Mouse (Mus musculus) bone marrow macrophage, adult 2 months (primary cell): ENCODE measurements around the gene Brk1. TPM values are rescaled to one million over a fixed set of nuclear protein-coding genes. Genes with fewer than 3 reads are reported as not detected.

Source experiments
- H3K27ac ChIP-seq: 2 replicates; pipeline ENCODE4 v1.5.1; 2012; ENCODE audit warnings: low read depth, low read length; ENCODE audit not compliant: insufficient read depth
- H3K4me1 ChIP-seq: 2 replicates; pipeline ENCODE4 v1.6.1; 2012; ENCODE audit warnings: low read length; ENCODE audit not compliant: control insufficient read depth, insufficient read depth
- H3K4me3 ChIP-seq: 2 replicates; pipeline ENCODE4 v1.5.1; 2012; ENCODE audit warnings: mild to moderate bottlenecking, low read length, moderate library complexity; ENCODE audit not compliant: insufficient read depth
- CTCF ChIP-seq: IDR thresholded peaks from 2 replicates; pipeline ENCODE4 v1.5.1; 2012; ENCODE audit warnings: low read depth, mild to moderate bottlenecking, low read length, moderate library complexity
- POLR2A ChIP-seq: IDR thresholded peaks from 2 replicates; pipeline ENCODE4 v1.6.1; 2012; ENCODE audit warnings: mild to moderate bottlenecking, low read depth, low read length, borderline replicate concordance
- polyA plus RNA-seq: library from polyadenylated mRNA; stranded (reverse); fragments of >200 nt; gene quantifications from 2 replicates; pipeline ENCODE4 v1.2.4, GENCODE M21; 2012; ENCODE audit not compliant: missing spikeins, insufficient read depth, insufficient read length

The Brk1 gene
- polyA plus RNA-seq, 1 experiment, result 300 TPM

DNA sequence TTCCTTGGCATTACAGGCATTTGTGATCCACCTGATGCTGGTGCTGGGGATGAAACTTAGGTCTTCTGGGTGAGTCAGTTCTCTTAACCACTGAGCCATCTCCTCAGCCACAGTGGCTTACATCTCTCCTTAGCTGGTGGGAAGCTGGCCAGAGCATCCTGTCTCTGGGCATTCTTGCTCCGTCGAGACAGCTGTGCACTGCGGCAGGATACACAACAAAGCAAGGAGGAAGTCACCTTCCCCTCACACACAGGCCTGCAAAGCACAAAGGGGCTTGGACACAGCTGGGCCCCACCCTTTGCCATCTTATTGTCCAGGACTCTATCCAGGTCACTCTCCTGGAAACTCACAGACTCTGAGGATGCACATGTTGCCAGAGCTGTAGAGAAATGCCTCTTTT lies 53.7 kb downstream of the Brk1 start:
- Histone ChIP-seq H3K4me1 (peaks cover 78% of the 10 kb centered on the region), H3K27ac (0 out of 2 replicates have a peak overlapping the region, but pooled peaks have one; percentile 19), H3K4me3 (no peak overlapping the region)
- TF ChIP-seq CTCF (no peak), POLR2A (no peak)

DNA sequence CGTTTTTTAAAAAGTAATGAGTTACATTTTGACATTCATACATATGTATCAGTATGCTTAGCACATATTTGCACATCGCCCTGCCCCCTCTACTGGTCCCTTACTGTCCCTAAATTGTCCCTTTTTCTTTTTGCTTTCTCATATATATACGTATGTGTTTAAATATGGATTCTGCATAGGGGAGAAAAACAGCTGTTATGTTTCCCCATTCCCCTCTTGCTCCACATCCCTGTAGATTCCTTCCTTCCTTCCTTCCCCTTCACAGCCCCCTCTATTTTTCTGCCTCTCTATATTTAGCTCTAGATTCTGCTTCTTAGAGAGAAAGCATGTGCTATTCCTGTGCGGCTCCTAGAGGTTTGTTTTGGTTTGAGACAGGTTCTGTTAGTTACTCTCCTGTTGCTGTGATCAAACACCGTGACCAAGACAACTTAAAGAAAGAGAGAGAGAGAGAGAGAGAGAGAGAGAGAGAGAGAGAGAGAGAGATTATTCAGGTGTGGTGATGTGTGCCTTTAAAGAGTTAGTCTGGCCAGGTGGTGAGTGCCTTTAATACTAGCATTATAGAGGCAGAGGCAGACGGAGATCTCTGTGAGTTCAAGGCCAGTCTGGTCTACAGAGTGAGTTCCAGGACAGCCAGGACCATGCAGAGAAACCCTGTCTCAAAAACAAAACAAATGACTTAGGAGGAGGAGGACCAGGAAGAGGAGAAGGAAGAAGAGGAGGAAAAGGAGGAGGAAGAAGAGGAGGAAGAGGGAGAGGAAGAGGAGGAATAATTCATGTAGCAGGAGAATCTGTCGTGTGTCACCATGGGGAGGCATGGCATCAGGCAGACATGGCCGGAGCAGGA lies 55.3 kb downstream of the Brk1 start:
- Histone ChIP-seq H3K27ac (peak overlapping the region; percentile 93), H3K4me3 (no peak overlapping the region), H3K4me1 (peaks cover 77% of the 10 kb centered on the region)
- TF ChIP-seq CTCF, result no peak
- no peak for TF ChIP-seq POLR2A

DNA sequence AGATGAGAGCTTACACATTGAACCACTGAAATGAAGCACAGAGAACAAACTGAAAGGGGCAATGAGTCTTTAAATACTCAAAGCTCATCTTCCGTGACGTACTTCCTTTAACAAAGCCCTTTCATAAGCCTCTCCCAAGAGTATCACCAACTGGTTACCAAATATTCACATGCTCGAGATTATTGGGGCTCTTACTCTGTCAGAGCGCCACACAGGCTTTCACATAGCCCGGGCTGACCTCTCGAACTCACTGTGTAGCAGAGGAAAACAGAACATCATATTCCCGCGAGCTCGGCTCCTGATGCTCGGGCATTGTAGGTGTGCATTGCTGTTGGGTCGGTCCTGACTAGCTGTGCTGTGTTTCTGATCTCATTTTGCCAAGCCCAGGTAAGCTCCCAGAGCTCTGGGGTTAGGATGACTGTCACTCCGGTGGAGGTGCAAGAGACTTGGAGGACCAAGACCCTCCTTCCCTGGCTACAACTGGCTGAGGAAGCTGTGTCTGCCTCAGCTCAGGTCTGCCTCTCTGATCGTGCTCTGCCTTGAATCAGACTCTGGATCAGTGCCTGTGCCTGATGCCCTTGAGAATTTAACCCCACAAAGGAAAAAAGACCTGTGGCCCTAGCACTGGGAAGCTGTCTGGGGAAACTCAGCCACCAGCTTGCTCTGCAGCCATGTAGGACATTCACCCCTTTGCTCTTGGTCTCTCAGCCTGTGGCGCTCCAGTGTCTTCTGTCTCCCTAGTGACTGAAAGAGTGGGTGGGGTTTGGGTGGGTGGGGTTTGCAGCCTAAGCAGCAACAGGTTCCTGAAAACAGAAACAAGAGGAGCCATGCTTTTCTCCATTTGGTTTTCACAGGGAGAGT lies 56.1 kb downstream of the Brk1 start:
- TF ChIP-seq POLR2A (no peak), CTCF (no peak)
- peaks cover 80% of the 10 kb centered on the region for H3K4me1 ChIP-seq
- peak overlapping the region; percentile 93 for H3K27ac ChIP-seq
- no peak overlapping the region for H3K4me3 ChIP-seq

DNA sequence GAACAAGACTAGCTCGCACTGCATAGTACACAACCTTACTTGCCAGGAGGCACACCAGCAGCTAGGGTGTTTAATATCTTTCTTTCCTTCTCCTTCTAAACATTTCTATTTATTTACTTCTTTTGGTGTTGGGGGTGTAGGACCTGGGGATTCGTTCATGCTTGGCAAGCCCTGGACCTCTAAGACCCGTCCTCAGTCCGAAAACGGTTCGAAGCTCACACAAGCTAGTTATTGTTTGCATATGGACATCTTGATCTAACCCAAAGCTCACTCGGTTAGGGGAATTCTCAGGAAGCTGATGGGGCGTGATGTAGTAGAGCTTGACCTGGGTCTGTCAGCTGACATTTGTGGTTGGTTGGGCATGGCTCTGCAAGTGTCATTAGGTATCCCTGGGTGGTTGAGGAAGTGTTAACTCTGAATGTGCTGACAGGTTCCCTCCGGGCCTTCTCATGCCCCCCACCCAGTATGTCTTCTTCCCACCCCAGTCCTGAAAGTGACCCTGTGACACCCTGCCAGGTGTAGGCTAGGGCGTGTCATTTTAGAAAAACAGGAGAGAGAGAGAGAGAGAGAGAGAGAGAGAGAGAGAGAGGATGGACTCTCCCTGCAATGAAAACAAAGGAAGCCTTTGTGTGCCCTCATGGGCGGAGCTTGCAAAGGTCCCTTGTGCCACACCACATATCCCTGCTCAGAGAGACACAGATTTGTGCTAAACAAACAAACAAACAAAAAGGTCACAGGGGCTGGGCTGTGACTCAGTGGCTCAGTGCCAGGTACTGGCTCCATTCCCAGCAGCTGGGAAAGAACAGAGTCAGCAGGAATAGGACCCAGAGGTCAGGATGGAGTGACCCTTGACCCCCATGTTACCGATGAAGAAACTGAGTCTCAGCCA lies 57.0 kb downstream of the Brk1 start:
- H3K4me1 ChIP-seq, result peaks cover 87% of the 10 kb centered on the region
- H3K27ac ChIP-seq, result peak overlapping the region; percentile 93
- TF ChIP-seq POLR2A (no peak), CTCF (no peak)
- H3K4me3 ChIP-seq, result no peak overlapping the region

DNA sequence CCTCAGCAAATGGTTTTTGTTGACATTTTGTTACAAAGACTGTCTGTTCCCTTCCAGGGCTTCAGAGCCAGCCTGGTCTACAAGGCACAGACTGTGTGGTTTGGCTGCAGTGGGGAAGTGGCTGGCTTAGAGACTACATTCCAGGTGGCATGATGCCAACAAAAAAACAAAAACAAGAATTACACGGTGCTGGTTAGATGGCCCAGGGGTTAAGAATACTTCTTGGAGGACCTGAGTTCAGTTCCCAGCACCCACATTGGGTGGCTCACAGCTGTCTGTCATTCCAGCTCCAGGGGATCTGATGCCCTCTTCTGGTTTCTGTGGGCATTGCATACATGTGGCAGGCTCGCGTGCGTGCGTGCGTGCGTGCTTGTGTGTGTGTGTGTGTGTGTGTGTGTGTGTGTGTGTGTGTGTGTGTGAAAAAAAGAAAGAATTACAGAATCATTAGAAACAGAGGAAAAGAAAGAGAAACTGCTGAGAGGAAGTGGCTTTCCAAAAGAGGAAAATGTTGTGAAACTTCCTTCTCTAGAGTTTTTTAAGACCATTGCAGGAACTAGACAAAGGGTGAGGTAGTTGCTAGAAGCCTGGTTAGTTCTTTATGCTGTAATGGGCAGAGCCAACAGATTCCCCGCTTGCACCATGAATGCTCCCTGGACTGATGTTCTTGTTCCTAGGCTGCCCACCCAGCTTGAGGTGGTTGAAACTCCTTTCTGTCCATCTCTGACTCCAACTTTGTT lies 58.6 kb downstream of the Brk1 start:
- TF ChIP-seq CTCF (0 out of 2 replicates have a peak, but pooled peaks have one; percentile 7), POLR2A (no peak)
- no peak overlapping the region for H3K4me3 ChIP-seq
- peak overlapping the region; percentile 93 for H3K27ac ChIP-seq
- peaks cover 85% of the 10 kb centered on the region for H3K4me1 ChIP-seq

DNA sequence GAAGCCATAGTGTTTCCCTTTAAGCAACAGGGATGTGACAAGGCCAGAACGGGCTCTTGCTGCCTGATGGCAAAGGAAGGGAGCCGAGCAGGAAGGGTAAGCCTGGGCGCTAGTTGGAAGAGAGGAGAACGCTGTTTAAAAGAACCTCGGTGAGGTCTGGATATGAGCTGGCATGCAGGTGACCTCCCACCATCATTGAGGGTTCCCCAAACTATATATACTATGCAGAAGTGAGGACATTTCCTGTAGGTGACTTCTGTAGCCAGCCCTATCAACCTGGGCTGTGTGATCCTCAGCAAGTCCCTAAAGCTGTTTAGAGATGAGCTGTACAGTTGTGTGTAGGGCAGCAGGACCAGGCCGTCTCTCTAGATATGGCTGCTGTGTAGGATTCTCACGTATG lies 59.7 kb downstream of the Brk1 start:
- Histone ChIP-seq H3K27ac (peak overlapping the region; percentile 88), H3K4me1 (peaks cover 80% of the 10 kb centered on the region), H3K4me3 (no peak overlapping the region)
- TF ChIP-seq CTCF (no peak), POLR2A (no peak)

Other genes starting within 250 kb of the Brk1 start
- 28.6 and 30.2 TPM in 2 replicates for gene Tada3, start 226.9 kb upstream of the Brk1 start, polyA plus RNA-seq
- 503 and 507 TPM in 2 replicates for gene Arpc4, start 226.7 kb upstream of the Brk1 start, polyA plus RNA-seq
- 12.2 and 12.5 TPM in 2 replicates for gene Ttll3, start 215.5 kb upstream of the Brk1 start, polyA plus RNA-seq
- gene Rpusd3, start 185.4 kb upstream of the Brk1 start, polyA plus RNA-seq, result 4.6 and 6.5 TPM in 2 replicates
- gene Cidec, start 169.0 kb upstream of the Brk1 start, polyA plus RNA-seq, result 0.32 TPM in 1 of 2 replicates, not detected in the other
- 28.4 and 31.5 TPM in 2 replicates for gene Jagn1, start 162.2 kb upstream of the Brk1 start, polyA plus RNA-seq
- gene Il17re, start 146.3 kb upstream of the Brk1 start, polyA plus RNA-seq, result 0.47 TPM in 1 of 2 replicates, not detected in the other
- gene Il17rc, start 133.3 kb upstream of the Brk1 start, polyA plus RNA-seq, result not detected in 2 replicates
- gene Creld1, start 121.5 kb upstream of the Brk1 start, polyA plus RNA-seq, result 22.0 and 23.9 TPM in 2 replicates
- gene Prrt3, start 102.8 kb upstream of the Brk1 start, polyA plus RNA-seq, result not detected in 2 replicates
- 82.6 and 88.7 TPM in 2 replicates for gene Emc3, start 73.1 kb upstream of the Brk1 start, polyA plus RNA-seq
- gene Fancd2, start 73.1 kb upstream of the Brk1 start, polyA plus RNA-seq, result 6.9 and 7.8 TPM in 2 replicates
- gene Fancd2os, start 4.1 kb upstream of the Brk1 start, polyA plus RNA-seq, result not detected in 2 replicates
- 27.7 and 30.8 TPM in 2 replicates for gene Vhl, start 19.2 kb downstream of the Brk1 start, polyA plus RNA-seq
- 54.3 and 57.5 TPM in 2 replicates for gene Irak2, start 33.7 kb downstream of the Brk1 start, polyA plus RNA-seq
- gene Tatdn2, start 92.3 kb downstream of the Brk1 start, polyA plus RNA-seq, result 27.9 and 32.1 TPM in 2 replicates
- gene Ghrl, start 115.1 kb downstream of the Brk1 start, polyA plus RNA-seq, result not detected in 2 replicates
- 52.3 and 59.9 TPM in 2 replicates for gene Sec13, start 136.0 kb downstream of the Brk1 start, polyA plus RNA-seq